Mouse (Mus musculus) embryonic facial prominence, embryonic 13.5 days (tissue): ENCODE data around the gene Ddx23. TPM values are rescaled to one million over a fixed set of nuclear protein-coding genes. Genes with fewer than 3 reads are reported as not detected.

Experiments
- ATAC-seq: fragments of 200-750 bp; cut with Nextera tagmentation; 2 replicates; pipeline ENCODE4 v1.8.0; 2017; ENCODE audit warnings: low read depth; ENCODE audit not compliant: insufficient number of reproducible peaks, insufficient read depth, low FRiP score, low TSS enrichment
- H3K27ac ChIP-seq: fragments of 300-500 bp; sonication (generic); 2 replicates; pipeline ENCODE4 v1.5.1; 2015; ENCODE audit warnings: moderate library complexity, mild to moderate bottlenecking, inconsistent platforms
- H3K27me3 ChIP-seq: fragments of 300-500 bp; sonication (generic); 2 replicates; pipeline ENCODE4 v1.6.1; 2015; ENCODE audit warnings: mild to moderate bottlenecking, inconsistent platforms
- H3K36me3 ChIP-seq: fragments of 300-500 bp; sonication (generic); 2 replicates; pipeline ENCODE4 v1.6.1; 2015; ENCODE audit warnings: mild to moderate bottlenecking, inconsistent platforms
- H3K4me1 ChIP-seq: fragments of 300-500 bp; sonication (generic); 2 replicates; pipeline ENCODE4 v1.6.1; 2015; ENCODE audit warnings: inconsistent platforms
- H3K4me2 ChIP-seq: fragments of 300-500 bp; sonication (generic); 2 replicates; pipeline ENCODE4 v1.6.1; 2015; ENCODE audit warnings: moderate library complexity, mild to moderate bottlenecking, inconsistent platforms
- H3K4me3 ChIP-seq: fragments of 300-500 bp; sonication (generic); 2 replicates; pipeline ENCODE4 v1.5.1; 2015; ENCODE audit warnings: mild to moderate bottlenecking, inconsistent platforms
- H3K9ac ChIP-seq: fragments of 300-500 bp; sonication (generic); 2 replicates; pipeline ENCODE4 v1.6.1; 2015; ENCODE audit warnings: mild to moderate bottlenecking, inconsistent platforms
- H3K9me3 ChIP-seq: fragments of 300-500 bp; sonication (generic); 2 replicates; pipeline ENCODE4 v1.6.1; 2016; ENCODE audit warnings: inconsistent platforms
- WGBS: fragments of 180-500 bp; shearing (Covaris S2); methylation state at CpG from one replicate; pipeline ENCODE4 v1.1.7; 2015; ENCODE audit warnings: mixed read lengths; 5-methylcytosine and 5-hydroxymethylcytosine counted together
- polyA plus RNA-seq: library from polyadenylated mRNA; unstranded; fragments of >200 nt; fragmentation: Nextera tagmentation; extraction: Ambion mirVana; gene quantifications from 2 replicates; pipeline ENCODE4 v1.2.1, GENCODE M21; 2015

The Ddx23 gene
- polyA plus RNA-seq, 1 experiment from 2014 or later: 34.5 TPM

DNA sequence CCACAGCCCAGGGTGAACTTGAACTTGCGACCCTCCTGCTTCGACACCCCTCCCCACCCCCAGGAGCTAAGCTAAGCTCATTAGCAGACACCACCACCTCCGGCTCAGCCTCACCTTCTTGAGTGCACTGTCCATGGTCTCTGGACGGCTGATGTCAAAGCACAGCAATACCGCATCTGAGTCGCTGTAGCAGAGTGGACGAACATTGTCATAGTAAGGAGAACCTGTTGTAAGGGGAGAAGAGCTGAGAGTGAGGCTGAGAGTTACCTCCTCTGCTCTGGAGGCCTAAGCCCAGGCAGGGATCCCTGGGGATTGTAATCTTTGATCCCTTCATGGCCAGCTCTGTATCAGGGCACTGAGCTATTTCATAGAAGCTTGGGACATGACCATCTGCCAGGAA lies 11.0 kb upstream of the Ddx23 start:
- H3K4me2 ChIP-seq: no peak overlapping the region
- no peaks in the 10 kb centered on the region for H3K9me3 ChIP-seq
- H3K27me3 ChIP-seq: peaks cover 62% of the 10 kb centered on the region
- H3K4me1 ChIP-seq: peaks cover 22% of the 10 kb centered on the region
- ATAC-seq: no peak
- no peak overlapping the region for H3K27ac ChIP-seq
- H3K9ac ChIP-seq: no peak overlapping the region
- H3K4me3 ChIP-seq: no peak overlapping the region
- 77% methylated on average over 7 of the region's 7 CpGs for WGBS
- H3K36me3 ChIP-seq: no peaks in the 10 kb centered on the region

DNA sequence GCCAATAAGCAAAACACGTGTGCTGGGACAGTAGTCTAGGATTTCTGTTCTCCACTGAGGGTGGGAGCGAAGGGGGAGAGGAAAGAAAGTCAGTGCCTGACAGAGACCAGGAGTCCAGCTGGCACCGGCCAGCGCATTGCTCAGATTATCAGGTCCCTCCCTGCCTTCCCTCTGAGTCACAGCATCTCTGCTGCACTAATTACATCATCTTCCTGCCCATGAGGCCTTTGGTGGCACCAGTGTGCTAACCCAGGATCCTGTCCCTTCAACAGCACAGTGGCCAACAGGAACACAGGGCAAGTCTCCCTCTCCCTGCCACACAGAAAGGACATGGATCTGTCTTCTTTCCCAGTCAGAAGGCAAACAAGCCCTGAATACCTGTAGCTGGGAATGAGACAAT lies 9.9 kb upstream of the Ddx23 start:
- Histone ChIP-seq H3K9ac (no peak overlapping the region), H3K9me3 (no peaks in the 10 kb centered on the region), H3K4me3 (no peak overlapping the region), H3K27ac (no peak overlapping the region), H3K4me1 (peaks cover 22% of the 10 kb centered on the region), H3K36me3 (no peaks in the 10 kb centered on the region), H3K4me2 (no peak overlapping the region), H3K27me3 (peaks cover 51% of the 10 kb centered on the region)
- WGBS: 63% methylated on average over 4 of the region's 4 CpGs
- ATAC-seq: no peak

DNA sequence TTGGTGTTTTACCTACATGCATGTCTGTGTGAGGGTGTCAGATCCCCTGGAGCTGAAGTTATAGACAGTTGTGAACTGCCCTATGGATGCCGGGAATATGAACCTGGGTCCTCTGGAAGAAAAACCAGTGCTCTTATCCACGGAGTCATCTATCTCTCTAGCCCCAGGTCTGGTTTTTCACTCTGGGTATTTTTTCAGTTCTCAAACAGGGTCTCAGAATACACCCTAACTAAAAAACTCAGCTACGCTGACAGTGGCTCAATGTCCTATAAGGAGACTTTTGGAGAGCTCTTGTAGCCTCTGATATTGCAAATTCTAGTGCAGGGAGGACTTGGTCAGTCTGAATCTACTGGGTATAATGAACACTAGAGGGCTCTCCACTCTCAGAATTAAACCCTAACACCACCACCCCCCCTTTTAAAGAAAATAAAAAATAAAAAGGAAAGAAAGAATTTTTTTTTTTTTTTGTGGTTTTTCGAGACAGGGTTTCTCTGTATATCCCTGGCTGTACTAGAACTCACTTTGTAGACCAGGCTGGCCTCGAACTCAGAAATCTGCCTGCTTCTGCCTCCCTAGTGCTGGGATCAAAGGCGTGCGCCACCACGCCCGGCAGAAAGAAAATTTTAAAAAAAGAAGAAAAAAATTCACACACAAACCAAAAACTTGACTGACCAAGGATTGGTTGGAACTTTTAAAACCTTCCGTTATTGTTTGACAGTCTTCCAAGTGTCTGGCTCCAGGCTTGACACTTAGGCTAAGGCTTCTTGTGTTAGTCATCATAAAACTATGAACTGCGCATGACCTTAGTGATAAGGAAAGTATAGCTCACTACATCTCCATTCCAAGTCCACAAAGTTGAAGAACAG lies 1.6 kb upstream of the Ddx23 start:
- peaks cover 13% of the 10 kb centered on the region; the same call in 1 of the 2 replicates for H3K4me1 ChIP-seq
- H3K4me2 ChIP-seq: no peak overlapping the region
- WGBS: 76% methylated on average over 11 of the region's 11 CpGs
- peaks cover 11% of the 10 kb centered on the region for H3K36me3 ChIP-seq
- H3K27me3 ChIP-seq: no peaks in the 10 kb centered on the region
- H3K9me3 ChIP-seq: no peaks in the 10 kb centered on the region
- no peak overlapping the region for H3K27ac ChIP-seq
- no peak for ATAC-seq
- H3K4me3 ChIP-seq: no peak overlapping the region
- H3K9ac ChIP-seq: no peak overlapping the region

DNA sequence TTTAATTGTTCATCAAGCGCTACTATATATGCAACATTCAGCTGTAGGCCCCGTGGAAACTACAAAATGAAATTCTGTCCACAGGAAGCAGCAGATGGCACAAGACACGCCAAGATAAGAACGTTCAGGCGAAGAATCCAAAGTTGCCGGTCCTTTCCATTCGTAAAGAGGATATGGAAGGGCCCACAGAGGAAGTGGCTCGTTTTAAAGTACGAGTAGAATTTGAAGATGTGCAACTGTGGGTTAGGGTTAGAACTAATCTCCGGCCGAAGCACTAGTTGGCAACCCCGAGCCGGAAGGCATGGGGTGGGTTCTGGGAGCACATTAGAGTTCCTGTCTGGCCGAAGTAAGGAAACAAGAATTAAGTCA lies 512 bp downstream of the Ddx23 start:
- Histone ChIP-seq H3K4me3 (peak overlapping the region; percentile 88), H3K9me3 (no peaks in the 10 kb centered on the region), H3K27me3 (no peaks in the 10 kb centered on the region), H3K9ac (peak overlapping the region; percentile 97), H3K27ac (peak overlapping the region; percentile 93), H3K4me1 (peaks cover 13% of the 10 kb centered on the region; the same call in 1 of the 2 replicates), H3K4me2 (peak overlapping the region; percentile 79), H3K36me3 (peaks cover 32% of the 10 kb centered on the region)
- under 1% methylated on average over 14 of the region's 14 CpGs for WGBS
- no peak for ATAC-seq

DNA sequence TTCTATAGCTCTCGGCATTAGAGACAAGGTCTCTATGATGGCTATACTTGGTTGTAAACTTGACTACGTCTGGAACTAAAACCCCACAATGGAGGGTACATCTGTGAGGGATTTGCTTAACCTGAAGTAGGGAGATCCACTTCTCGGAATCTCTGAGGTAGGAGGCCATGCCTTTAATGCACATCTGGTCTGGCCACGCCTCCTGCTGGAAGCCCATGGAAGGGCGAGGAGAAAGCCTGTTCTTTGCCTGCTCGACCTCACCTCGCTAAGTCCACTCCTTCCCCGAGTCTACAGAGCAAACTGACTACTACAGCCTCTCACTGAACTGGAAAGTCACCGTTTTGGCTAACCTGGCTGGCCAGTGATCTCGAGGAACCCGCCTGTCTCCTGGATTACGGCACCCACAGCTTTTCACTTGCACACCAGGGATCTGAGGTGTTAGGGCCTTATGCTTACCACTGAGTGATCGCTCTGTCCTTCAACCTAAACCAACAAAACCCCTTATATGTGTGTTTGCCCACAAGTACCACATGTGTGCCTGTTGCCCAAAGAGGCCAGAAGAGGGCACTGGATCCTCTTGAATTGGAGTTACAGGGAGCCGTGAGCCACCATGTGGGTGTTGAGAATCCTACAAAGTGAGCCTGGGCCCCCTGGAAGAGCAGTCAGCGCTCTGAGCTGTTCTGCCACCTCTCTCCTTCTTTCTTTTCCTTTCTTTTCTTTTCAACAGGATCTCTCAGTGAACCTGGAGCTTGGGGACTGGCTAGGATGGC lies 5.5 kb downstream of the Ddx23 start:
- Histone ChIP-seq H3K4me2 (no peak overlapping the region), H3K9me3 (no peaks in the 10 kb centered on the region), H3K9ac (no peak overlapping the region), H3K4me3 (no peak overlapping the region), H3K4me1 (peaks cover 13% of the 10 kb centered on the region; the same call in 1 of the 2 replicates), H3K27ac (no peak overlapping the region), H3K36me3 (peaks cover 82% of the 10 kb centered on the region), H3K27me3 (no peaks in the 10 kb centered on the region)
- ATAC-seq: no peak
- WGBS: 81% methylated on average over 15 of the region's 15 CpGs

DNA sequence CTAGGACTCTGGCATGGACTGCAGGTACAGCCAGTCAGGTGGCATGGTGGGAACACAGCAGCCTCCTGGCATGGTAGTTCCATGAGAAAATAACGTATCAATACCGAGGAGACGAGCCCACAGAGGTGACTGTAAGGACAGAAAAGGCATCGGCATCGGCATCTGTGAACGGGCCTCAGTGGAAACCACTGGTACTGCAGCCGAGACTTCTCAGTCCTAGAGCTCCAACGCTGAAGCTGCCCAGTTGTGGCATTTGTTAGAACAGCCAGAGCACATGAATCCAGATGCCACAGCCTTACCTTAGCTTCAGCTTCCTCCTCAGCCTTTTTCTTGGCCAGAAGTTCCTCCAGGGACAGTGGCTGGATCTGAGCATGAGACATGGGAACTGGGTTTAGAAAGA lies 10.5 kb downstream of the Ddx23 start:
- no peaks in the 10 kb centered on the region for H3K27me3 ChIP-seq
- no peaks in the 10 kb centered on the region for H3K4me1 ChIP-seq
- peaks cover 100% of the 10 kb centered on the region for H3K36me3 ChIP-seq
- H3K9ac ChIP-seq: no peak overlapping the region
- H3K27ac ChIP-seq: no peak overlapping the region
- WGBS: 91% methylated on average over 8 of the region's 8 CpGs
- no peaks in the 10 kb centered on the region for H3K9me3 ChIP-seq
- ATAC-seq: no peak
- H3K4me3 ChIP-seq: no peak overlapping the region
- no peak overlapping the region for H3K4me2 ChIP-seq

DNA sequence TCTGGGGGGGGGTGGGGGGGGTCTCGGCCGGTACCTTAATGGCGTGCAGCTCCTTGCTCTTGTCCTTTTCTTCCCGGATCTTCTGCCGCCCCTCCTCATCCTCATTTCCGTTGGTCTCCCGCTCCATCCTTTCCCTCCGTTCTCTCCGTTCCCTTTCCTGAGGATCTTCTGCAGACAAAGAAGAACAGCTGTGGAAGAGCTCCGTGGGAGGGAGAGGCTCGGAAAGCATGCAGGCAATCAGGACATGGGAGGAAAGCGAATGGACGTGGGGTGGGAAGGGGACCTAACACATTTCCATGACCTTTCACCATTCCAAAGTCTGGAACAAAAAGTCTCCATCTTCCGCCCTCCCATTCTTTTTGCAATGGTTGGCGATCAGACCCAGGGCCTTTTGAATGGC lies 11.3 kb downstream of the Ddx23 start:
- Histone ChIP-seq H3K36me3 (peaks cover 100% of the 10 kb centered on the region), H3K4me3 (no peak overlapping the region), H3K9me3 (no peaks in the 10 kb centered on the region), H3K4me2 (no peak overlapping the region), H3K27me3 (no peaks in the 10 kb centered on the region), H3K9ac (no peak overlapping the region), H3K4me1 (no peaks in the 10 kb centered on the region), H3K27ac (no peak overlapping the region)
- 93% methylated on average over 15 of the region's 15 CpGs for WGBS
- no peak for ATAC-seq

DNA sequence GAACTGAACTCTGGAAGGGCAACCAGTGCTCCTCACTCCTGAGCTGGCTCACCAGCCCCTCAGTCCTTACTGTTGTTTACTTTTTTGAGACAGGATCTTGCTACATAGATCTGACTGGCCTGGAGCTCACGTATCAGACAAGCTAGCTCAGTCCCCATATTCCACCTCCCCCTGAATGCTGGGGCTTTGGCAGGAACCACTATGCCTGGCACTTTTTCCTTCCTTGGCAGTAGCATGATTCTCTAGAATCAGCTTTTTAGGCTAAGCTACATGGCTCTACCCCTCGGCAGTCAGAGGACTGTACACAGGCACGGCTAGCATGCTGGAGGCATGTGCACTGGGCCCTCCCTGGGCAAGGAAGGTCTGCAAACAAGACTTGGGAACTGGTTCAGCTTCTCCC lies 14.6 kb downstream of the Ddx23 start:
- H3K27me3 ChIP-seq: no peaks in the 10 kb centered on the region
- WGBS: 96% methylated on average over 3 of the region's 3 CpGs
- H3K4me3 ChIP-seq: no peak overlapping the region
- no peak overlapping the region for H3K27ac ChIP-seq
- H3K36me3 ChIP-seq: peaks cover 99% of the 10 kb centered on the region
- no peak overlapping the region for H3K9ac ChIP-seq
- no peaks in the 10 kb centered on the region for H3K9me3 ChIP-seq
- ATAC-seq: no peak
- H3K4me1 ChIP-seq: no peaks in the 10 kb centered on the region
- H3K4me2 ChIP-seq: no peak overlapping the region

DNA sequence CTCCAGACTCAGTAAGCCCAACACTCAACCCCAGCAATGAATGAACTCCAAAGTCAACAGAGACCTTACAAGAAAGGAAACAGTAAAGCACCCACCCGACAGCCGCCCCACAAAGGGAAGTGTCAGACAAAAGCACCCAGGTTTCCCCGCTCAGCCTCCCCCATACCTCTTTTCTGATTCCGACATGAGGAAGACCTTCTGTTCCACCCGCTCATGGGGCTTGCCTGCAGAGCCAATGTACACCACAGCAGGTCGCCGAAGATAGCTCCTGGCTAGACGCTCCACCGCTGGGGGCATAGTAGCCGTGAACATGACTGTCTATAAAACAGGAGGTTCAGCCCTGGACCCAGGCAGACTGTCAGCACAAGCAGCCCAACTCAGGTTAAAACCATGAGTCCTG lies 15.4 kb downstream of the Ddx23 start:
- Histone ChIP-seq H3K9ac (no peak overlapping the region), H3K27ac (no peak overlapping the region), H3K4me2 (no peak overlapping the region), H3K9me3 (no peaks in the 10 kb centered on the region), H3K36me3 (peaks cover 99% of the 10 kb centered on the region), H3K4me1 (no peaks in the 10 kb centered on the region), H3K4me3 (no peak overlapping the region), H3K27me3 (no peaks in the 10 kb centered on the region)
- WGBS: 90% methylated on average over 10 of the region's 10 CpGs
- no peak for ATAC-seq

DNA sequence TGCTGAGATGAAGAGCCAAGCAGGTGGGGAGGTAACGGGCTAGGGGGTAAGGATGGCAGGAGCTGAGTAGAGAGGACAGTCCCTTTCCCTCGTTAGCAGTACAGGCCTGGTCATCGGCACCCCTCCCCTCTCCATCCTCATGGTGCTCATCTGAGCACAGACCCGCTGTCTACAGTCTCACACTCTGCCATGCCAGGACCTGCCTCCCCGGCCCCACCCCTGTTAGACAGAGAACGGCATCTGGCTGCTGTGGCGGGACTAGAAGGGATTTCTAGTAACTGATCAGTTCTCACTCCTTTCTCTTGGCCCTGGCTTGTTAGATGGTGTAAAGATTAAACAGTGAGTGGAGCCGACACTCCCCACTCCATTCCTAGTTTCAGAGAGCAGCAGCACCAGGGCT lies 16.0 kb downstream of the Ddx23 start:
- Histone ChIP-seq H3K4me3 (no peak overlapping the region), H3K27ac (no peak overlapping the region), H3K9me3 (no peaks in the 10 kb centered on the region), H3K9ac (no peak overlapping the region), H3K4me1 (no peaks in the 10 kb centered on the region), H3K4me2 (no peak overlapping the region), H3K27me3 (no peaks in the 10 kb centered on the region), H3K36me3 (peaks cover 99% of the 10 kb centered on the region)
- no peak for ATAC-seq
- 79% methylated on average over 8 of the region's 8 CpGs for WGBS

DNA sequence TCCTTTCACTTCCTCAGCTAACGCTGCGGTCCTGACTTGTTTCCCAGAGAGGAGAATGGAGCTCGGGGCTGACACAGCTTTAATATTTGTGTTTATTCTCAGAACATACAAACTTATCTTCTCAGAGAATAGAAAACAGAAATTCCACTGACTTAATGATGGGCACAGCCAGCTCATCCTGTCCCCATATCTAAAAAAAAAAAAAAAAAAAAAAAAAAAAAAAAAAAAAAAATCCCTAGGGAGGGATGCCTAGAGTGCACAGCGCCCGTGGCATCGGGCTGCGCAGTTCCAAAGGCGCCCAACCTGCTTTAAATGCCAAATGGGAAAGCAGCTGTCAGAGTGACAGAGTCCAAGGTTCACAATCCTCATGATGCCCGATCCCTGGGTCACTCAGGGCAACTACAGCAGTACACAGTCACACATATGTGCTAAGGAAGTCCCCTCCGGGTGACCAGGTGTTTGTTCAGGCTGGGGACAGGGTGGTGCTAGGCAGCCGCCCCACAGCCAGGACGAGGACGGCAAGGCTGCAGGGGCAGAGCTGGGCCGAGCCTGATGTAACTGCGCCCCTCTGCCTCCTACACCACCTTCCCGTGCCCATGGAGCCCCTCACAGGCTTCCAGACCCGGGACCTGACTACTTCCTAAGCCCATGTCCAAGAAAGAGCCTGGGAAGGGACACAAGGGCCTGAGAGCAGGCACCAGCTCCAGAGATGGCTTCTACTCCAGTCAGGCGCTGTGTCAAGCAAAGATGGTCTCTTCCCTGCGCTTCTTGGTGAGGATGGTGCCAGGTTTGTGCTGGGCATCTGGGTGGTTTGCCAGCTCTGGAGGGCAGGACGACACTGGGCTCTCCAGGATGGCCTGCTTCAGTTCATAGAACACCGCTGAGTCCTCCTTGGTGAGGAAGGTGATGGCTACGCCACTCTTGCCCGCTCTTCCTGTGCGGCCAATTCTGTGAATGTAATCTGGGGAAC lies 17.4 kb downstream of the Ddx23 start:
- Histone ChIP-seq H3K9me3 (no peaks in the 10 kb centered on the region), H3K9ac (no peak overlapping the region), H3K27ac (no peak overlapping the region), H3K4me3 (no peak overlapping the region), H3K4me2 (no peak overlapping the region), H3K36me3 (peaks cover 99% of the 10 kb centered on the region), H3K27me3 (no peaks in the 10 kb centered on the region), H3K4me1 (no peaks in the 10 kb centered on the region)
- no peak for ATAC-seq
- WGBS: 89% methylated on average over 24 of the region's 24 CpGs
